Comparison of ENCODE assay signal across 17 mouse cellular contexts in the genomic region with DNA sequence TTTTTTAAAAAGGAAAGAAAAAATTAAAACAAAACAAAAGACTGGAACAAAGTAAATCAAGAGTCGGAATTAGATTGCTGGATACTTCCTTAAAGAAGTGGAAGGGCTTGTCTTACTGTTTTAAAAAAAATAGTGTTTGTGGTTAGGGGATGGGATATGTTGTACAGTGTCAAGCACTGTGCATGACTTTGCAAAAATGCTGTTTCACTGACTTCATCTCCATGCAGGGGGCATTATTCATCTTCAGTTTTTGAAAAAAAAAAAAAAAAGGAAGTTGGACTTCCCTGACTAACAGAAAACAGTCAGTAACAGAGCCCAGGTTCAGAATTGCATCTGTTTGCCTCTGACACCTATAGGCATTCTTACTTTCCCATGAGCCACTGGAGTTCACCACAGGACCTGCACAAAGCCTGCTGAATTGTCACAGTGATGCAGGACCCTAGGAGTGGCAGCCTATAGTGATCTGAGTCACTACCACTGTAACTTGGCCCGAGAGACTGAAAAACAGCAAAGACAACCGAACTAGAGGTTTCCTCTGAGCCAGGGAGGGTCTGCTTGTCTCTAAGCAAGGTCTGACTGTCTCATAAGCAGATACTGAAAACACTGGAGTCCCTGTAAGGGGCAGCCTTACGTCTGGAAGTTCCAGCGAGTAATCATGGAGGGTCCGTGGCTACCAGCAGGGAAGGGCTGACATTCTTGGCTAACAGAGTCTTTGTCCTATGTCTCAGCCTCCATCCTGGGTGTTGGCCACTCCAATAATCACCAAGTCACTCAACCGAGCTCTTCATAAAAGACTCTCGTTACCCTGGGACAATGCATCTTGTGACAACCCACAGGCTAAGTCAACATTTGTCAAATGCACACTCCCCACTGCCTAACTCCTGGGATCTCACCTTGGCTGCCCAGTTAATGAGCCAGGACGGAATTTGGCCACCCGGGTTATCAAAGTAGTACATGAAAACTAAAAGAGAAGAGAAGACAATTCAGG. TPM values are rescaled to one million over a fixed set of nuclear protein-coding genes. Genes with fewer than 3 reads are reported as not detected.
DNase-seq lines count a peak whose midpoint lies in the region; ATAC-seq and TF ChIP-seq lines count a peak whose summit lies in the region.
"Had no signal": no experiment of that assay in that cellular context is flagged by ENCODE, and none has a peak within 500 bp of the region (broad histone marks: within the 10 kb centered on the region; RNA-seq: fewer than 3 reads in every experiment).

No protein-coding gene starts in this region.

- H3K4me2 ChIP-seq in kidney, embryonic 16.5 days (replicated peaks; ENCODE audit: low read depth, low read length): peak overlapping the region; percentile 14; the same call in 1 of the 2 replicates
- H3K4me2 ChIP-seq: forebrain, embryonic 15.5 days; limb, embryonic 12.5 days; lung, embryonic 14.5 days had no signal

- no peaks in the 10 kb centered on the region for H3K9me3 ChIP-seq in kidney, embryonic 16.5 days (ENCODE audit: low read length)
- H3K9me3 ChIP-seq in MEL (replicated peaks; ENCODE audit: insufficient read depth, low read length): no peaks in the 10 kb centered on the region
- no peaks in the 10 kb centered on the region for H3K9me3 ChIP-seq in megakaryocyte, embryonic 14.5 days
- H3K9me3 ChIP-seq: embryonic facial prominence, embryonic 10.5 days; forebrain, embryonic 15.5 days; limb, embryonic 12.5 days had no signal

- no peak overlapping the region for H3K9ac ChIP-seq in kidney, embryonic 16.5 days (replicated peaks; ENCODE audit: low read length)
- H3K9ac ChIP-seq in MEL (ENCODE audit: control insufficient read depth, low read depth, low read length, poor library complexity, severe bottlenecking): peak overlapping the region; percentile 59
- H3K9ac ChIP-seq: forebrain, embryonic 15.5 days; limb, embryonic 12.5 days; lung, embryonic 14.5 days had no signal

- no peak for DNase-seq in kidney, postnatal 36 days
- DNase-seq in MEL (ENCODE audit: low read depth, low spot score): peak; percentile 96
- DNase-seq in ZHBTc4 (ENCODE audit: low read depth, low spot score): peak; percentile 83
- no peak for DNase-seq in right cerebral cortex, adult 18-20 months
- DNase-seq: adrenal gland, adult 8-10 months; cerebellum, adult 8-10 months; heart, postnatal 10 days; kidney, adult 9 months; lung, embryonic 14.5 days had no signal

- H3K4me1 ChIP-seq in kidney, embryonic 16.5 days (ENCODE audit: insufficient read depth, low read length): 0 out of 2 replicates have a peak, but pooled peaks cover 4% of the 10 kb centered on the region
- H3K4me1 ChIP-seq in MEL (ENCODE audit: control insufficient read depth in 1 of 2, insufficient read depth in 2 of 2, low read length in 2 of 2): peaks cover 20 to 52% of the 10 kb centered on the region in 2 experiments
- H3K4me1 ChIP-seq in megakaryocyte, embryonic 14.5 days: peaks cover 32% of the 10 kb centered on the region
- H3K4me1 ChIP-seq: embryonic facial prominence, embryonic 10.5 days; forebrain, embryonic 15.5 days; limb, embryonic 12.5 days had no signal

- peak; percentile 93 to 94 for TF ChIP-seq EP300 in MEL (IDR thresholded peaks at IDR 0.05; ENCODE audit: low read depth in 1 of 2, low read length in 2 of 2)

- H3K36me3 ChIP-seq in kidney, embryonic 16.5 days (ENCODE audit: insufficient read depth, low read length): no peaks in the 10 kb centered on the region
- peaks cover 0 to 51% of the 10 kb centered on the region in 2 experiments; a peak in 2 of 4 replicates for H3K36me3 ChIP-seq in MEL (ENCODE audit: control insufficient read depth in 1 of 2, insufficient read depth in 2 of 2, low read length in 2 of 2)
- H3K36me3 ChIP-seq in megakaryocyte, embryonic 14.5 days (replicated peaks; ENCODE audit: low read length): peaks cover 23% of the 10 kb centered on the region
- H3K36me3 ChIP-seq: forebrain, embryonic 15.5 days; limb, embryonic 12.5 days had no signal

- H3K79me2 ChIP-seq in MEL (ENCODE audit: control insufficient read depth, insufficient read depth, low read length, poor library complexity): no peaks in the 10 kb centered on the region

- ATAC-seq in kidney, embryonic 16.5 days (ENCODE audit: low FRiP score, low TSS enrichment): peak; percentile 52; the same call in 1 of the 2 replicates
- no peak for ATAC-seq in monocyte, adult 5-6 weeks (replicated peaks; ENCODE audit: insufficient number of reproducible peaks, low FRiP score, low TSS enrichment, poor library complexity, severe bottlenecking)
- ATAC-seq: forebrain, embryonic 15.5 days; hindbrain, postnatal 0 days had no signal

- no peak overlapping the region for H3K27ac ChIP-seq in kidney, embryonic 16.5 days (ENCODE audit: low read length)
- peak overlapping the region; percentile 98 for H3K27ac ChIP-seq in MEL (ENCODE audit: control insufficient read depth, low read depth, low read length)
- H3K27ac ChIP-seq: embryonic facial prominence, embryonic 10.5 days; forebrain, embryonic 15.5 days; hindbrain, postnatal 0 days; limb, embryonic 12.5 days had no signal

- no peaks in the 10 kb centered on the region for H3K27me3 ChIP-seq in kidney, embryonic 16.5 days (ENCODE audit: insufficient read depth, low read length)
- no peaks in the 10 kb centered on the region for H3K27me3 ChIP-seq in MEL (ENCODE audit: control insufficient read depth in 1 of 2, insufficient read depth in 2 of 2, low read length in 2 of 2)
- H3K27me3 ChIP-seq in megakaryocyte, embryonic 14.5 days (replicated peaks): peaks cover 2% of the 10 kb centered on the region
- H3K27me3 ChIP-seq: forebrain, embryonic 15.5 days had no signal

- peak in 1 of 2 experiments; percentile 81; a peak in 2 of 4 replicates for TF ChIP-seq POLR2A in MEL (IDR thresholded peaks at IDR 0.05; ENCODE audit: control insufficient read depth in 1 of 2, insufficient read depth in 1 of 2, low read depth in 1 of 2, low read length in 2 of 2, poor library complexity in 1 of 2)

- TF ChIP-seq RAD21 in MEL (IDR thresholded peaks at IDR 0.05; ENCODE audit: low read depth, low read length): no peak

- 35% methylated on average over 10 of the region's 10 CpGs for WGBS in kidney, embryonic 16.5 days

- H3K4me3 ChIP-seq in kidney, embryonic 16.5 days (ENCODE audit: low read length): no peak overlapping the region
- peak overlapping the region; percentile 3 to 12; a peak in 2 of 4 replicates for H3K4me3 ChIP-seq in MEL (ENCODE audit: control insufficient read depth in 1 of 2, insufficient read depth in 1 of 2, low read depth in 2 of 2, low read length in 2 of 2)
- peak overlapping the region; percentile 35 for H3K4me3 ChIP-seq in megakaryocyte, embryonic 14.5 days (replicated peaks)
- H3K4me3 ChIP-seq: embryonic facial prominence, embryonic 10.5 days; erythroblast, embryonic 14.5 days; forebrain, embryonic 15.5 days; limb, embryonic 12.5 days had no signal

- TF ChIP-seq CTCF in MEL (IDR thresholded peaks at IDR 0.05 in 2 of 3, conservative IDR thresholded peaks at IDR 0.05 in 1 of 3; ENCODE audit: control insufficient read depth in 1 of 3, insufficient read depth in 1 of 3, low read depth in 2 of 3, low read length in 3 of 3, poor library complexity in 1 of 3, severe bottlenecking in 1 of 3): no peak

TF ChIP-seq in MEL, 35 proteins besides CTCF, POLR2A, EP300 and RAD21 (continues in another document):
- TF ChIP-seq CHD2 (IDR thresholded peaks at IDR 0.05; ENCODE audit: low read length) (no peak), MAX (IDR thresholded peaks at IDR 0.05; ENCODE audit: low read length) (no peak), SMC3 (IDR thresholded peaks at IDR 0.05; ENCODE audit: low read depth, low read length) (no peak), TAL1 (IDR thresholded peaks at IDR 0.05; ENCODE audit: low read length) (no peak), MYC (IDR thresholded peaks at IDR 0.05; ENCODE audit: low read depth, low read length) (peak; percentile 88), JUND (IDR thresholded peaks at IDR 0.05; ENCODE audit: low read depth, low read length) (peak; percentile 70; the same call in 1 of the 2 replicates), RCOR1 (IDR thresholded peaks at IDR 0.05; ENCODE audit: low read depth, low read length) (peak; percentile 89), MAZ (IDR thresholded peaks at IDR 0.05; ENCODE audit: low read depth, low read length) (no peak), MEF2A (IDR thresholded peaks at IDR 0.05; ENCODE audit: extremely low read depth, insufficient replicate concordance, low read depth, low read length, poor library complexity, severe bottlenecking) (no peak), NRF1 (IDR thresholded peaks at IDR 0.05; ENCODE audit: insufficient read depth, low read depth, low read length, poor library complexity, severe bottlenecking) (no peak), ZC3H11A (IDR thresholded peaks at IDR 0.05; ENCODE audit: low read depth, low read length) (0 out of 2 replicates have a peak, but pooled peaks have one; percentile 2), ZNF384 (IDR thresholded peaks at IDR 0.05; ENCODE audit: low read depth, low read length) (peak; percentile 99), TBP (IDR thresholded peaks at IDR 0.05; ENCODE audit: low read depth, low read length) (peak; percentile 84), TCF12 (IDR thresholded peaks at IDR 0.05; ENCODE audit: low read depth, low read length) (peak; percentile 75), UBTF (IDR thresholded peaks at IDR 0.05; ENCODE audit: borderline replicate concordance, insufficient read depth, low read depth, low read length) (no peak), CHD1 (IDR thresholded peaks at IDR 0.05; ENCODE audit: low read depth, low read length) (no peak), HCFC1 (IDR thresholded peaks at IDR 0.05; ENCODE audit: low read depth, low read length) (no peak), MXI1 (IDR thresholded peaks at IDR 0.05; ENCODE audit: low read depth, low read length) (no peak), GATA1 (IDR thresholded peaks at IDR 0.05; ENCODE audit: low read depth, low read length) (peak; percentile 50)

RNA-seq across cellular contexts. Expression of gene Pctp, which starts 17.2 kb away (rescaled TPM):
- 14.3 and 15.8 TPM in 2 replicates for polyA plus RNA-seq in kidney, embryonic 16.5 days (2015; fragmentation: Nextera tagmentation; extraction: Ambion mirVana)
- total RNA-seq in MEL (2012; rRNA removed): 6.4 and 7.3 TPM in 2 replicates
- 10 to 100 TPM in 1 of 2 experiments, not detected in 1; 10.2 TPM for polyA plus RNA-seq in MEL (2012; ENCODE audit: insufficient read depth in 1 of 2, insufficient read length in 2 of 2, low read depth in 1 of 2, low replicate concordance in 2 of 2, missing spikeins in 1 of 2)
- polyA plus RNA-seq in megakaryocyte, embryonic 14.5 days (2012; ENCODE audit: insufficient read depth, low replicate concordance): 2.3 TPM in 1 of 2 replicates, not detected in the other
- total RNA-seq in monocyte, adult 5-6 weeks (2017): 16.6 to 23.5 TPM (median 17.7 TPM) in 3 replicates

RNA-seq across cellular contexts. Expression of gene Tmem100, which starts 44.7 kb away (rescaled TPM):
- 20.8 and 23.3 TPM in 2 replicates for polyA plus RNA-seq in kidney, embryonic 16.5 days (2015; fragmentation: Nextera tagmentation; extraction: Ambion mirVana)
- not detected in 2 replicates for total RNA-seq in MEL (2012; rRNA removed)
- not detected for polyA plus RNA-seq in MEL (2012; ENCODE audit: insufficient read depth in 1 of 2, insufficient read length in 2 of 2, low read depth in 1 of 2, low replicate concordance in 2 of 2, missing spikeins in 1 of 2)
- polyA plus RNA-seq in megakaryocyte, embryonic 14.5 days (2012; ENCODE audit: insufficient read depth, low replicate concordance): not detected in 2 replicates
- not detected in 3 replicates for total RNA-seq in monocyte, adult 5-6 weeks (2017)
- polyA plus RNA-seq: erythroblast, embryonic 14.5 days had no signal

Comparison
In these comparisons a context has a peak if more than half of its experiments do, and no peak if none do; other contexts are left out.
1. DNase-seq: peak in MEL (single experiment) and ZHBTc4 (single experiment); none in kidney, postnatal 36 days (0 of 2) and right cerebral cortex, adult 18-20 months (single experiment).
2. RNA of gene Tmem100, which starts 44.7 kb away (polyA plus RNA-seq): 20.8 to 23.3 TPM in kidney, embryonic 16.5 days; not detected in MEL and not detected in megakaryocyte, embryonic 14.5 days; every median in the first group is over 10 times any median in the second.